Mouse (Mus musculus) gastrocnemius, postnatal 36 days (tissue): ENCODE measurements around the gene Slc50a1. TPM values are rescaled to one million over a fixed set of nuclear protein-coding genes. Genes with fewer than 3 reads are reported as not detected.

Experiments used
- DNase-seq, 2 experiments: peaks; one replicate each; pipeline ENCODE4 v3.0.0; 2022
- intact Hi-C: fragments of 180-260 bp; cut with DNase I; formaldehyde crosslinking; loops from one replicate; pipeline ENCODE4 v1.15.1; 2025
- long read RNA-seq, 2 experiments: library from polyadenylated mRNA; stranded (forward); transcript quantifications; one replicate each; pipeline ENCODE4 v2.0.0; 2021
- total RNA-seq, 2 experiments: library from RNA; stranded (reverse); gene quantifications; 2 replicates each; pipeline ENCODE4 v1.2.3; 2021

Slc50a1 gene
- total RNA-seq, result 1 to 10 TPM; 8.3 to 9.1 TPM
- long read RNA-seq, experiment 1, transcript Slc50a1-201 (6 exons, 1,022 nt), result major isoform, 6 of 14 reads
- long read RNA-seq, experiment 1, partial matches to known transcripts, result 0 of 14 reads
- long read RNA-seq, experiment 1, other reads (novel, unspliced or antisense), result 6 of 14 reads
- long read RNA-seq, experiment 2, transcript Slc50a1-201 (6 exons, 1,022 nt), result major isoform, 17 of 21 reads
- long read RNA-seq, experiment 2, partial matches to known transcripts, result 0 of 21 reads
- long read RNA-seq, experiment 2, other reads (novel, unspliced or antisense), result 4 of 21 reads

DNA sequence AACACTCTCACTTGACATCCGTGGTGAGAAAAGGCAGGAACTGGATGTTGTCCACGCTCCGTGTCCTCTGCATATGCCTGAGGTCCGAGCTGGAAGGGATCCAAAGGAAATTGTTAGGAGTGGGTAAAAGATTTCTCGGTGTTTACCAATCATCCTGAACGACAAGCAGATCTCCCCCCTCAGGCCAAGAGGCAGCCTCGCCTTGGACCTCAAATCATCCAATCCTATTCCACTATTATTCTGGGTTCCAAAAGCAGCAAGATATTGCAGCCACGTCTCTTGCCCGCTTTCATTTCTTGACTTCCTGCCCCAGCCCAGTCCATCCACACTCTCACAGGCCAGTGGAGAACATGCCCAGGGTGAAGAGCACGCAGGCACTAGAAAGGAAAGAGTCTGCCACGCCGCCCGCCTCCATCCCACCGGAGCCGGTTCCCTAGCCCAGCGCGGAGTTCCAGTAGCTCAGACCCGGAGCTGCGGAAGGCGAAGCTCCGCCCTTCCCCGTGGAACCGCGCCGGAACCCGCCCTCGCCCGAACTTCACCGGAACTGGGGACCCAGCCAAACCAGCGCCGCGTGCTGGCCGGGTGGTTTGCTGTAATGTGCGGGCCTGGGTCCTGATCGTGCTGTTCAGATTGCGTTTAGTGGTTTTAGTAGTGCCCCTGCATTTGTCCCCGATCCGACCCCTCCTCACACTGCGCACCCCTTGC is at the start of gene Slc50a1:
Gene Slc50a1, minus strand, starts transcription at position 520 of the 705 bp plus-strand sequence.
- intact Hi-C loops, result no loop called here
- peak; percentile 85 to 89 for DNase-seq

DNA sequence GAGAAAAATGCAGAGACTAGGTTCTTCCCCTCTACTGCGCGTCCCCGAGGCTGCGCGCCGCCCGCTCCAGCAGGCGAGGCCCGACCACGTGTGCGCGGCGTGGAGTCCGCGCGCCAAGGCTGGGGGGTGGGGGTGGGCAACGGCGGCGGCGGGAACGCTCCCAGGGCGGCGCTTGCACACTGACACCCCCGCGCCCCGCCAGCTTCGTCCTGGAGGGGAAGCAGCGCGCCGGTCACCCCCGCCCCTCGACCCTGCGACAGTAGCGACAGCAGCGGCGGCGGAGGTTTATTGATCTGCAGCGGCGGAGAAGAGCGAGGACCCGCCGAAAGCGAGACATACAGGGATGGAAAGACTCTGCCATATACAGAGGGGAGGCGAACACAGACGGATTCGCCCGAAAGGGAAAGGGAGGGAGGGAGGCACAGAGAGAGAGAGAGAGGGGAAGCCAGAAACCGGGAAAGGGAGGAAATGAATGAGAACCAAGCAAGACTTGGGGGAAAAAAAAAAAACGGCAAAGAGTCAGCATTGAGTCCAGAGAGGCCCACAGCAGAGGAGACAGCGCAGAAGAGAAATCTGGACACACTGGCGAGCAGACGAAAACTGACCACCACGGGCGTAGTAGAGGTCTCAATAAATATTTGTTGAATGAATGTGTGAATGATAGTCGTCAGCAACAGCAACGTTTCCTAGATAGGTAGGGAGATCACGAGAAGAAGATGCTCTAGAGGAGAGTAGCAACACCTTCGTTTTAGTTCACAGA is 49.4 kb upstream of the Slc50a1 start:
- intact Hi-C loops, result loop anchor here (5.0 kb wide), 2 partner anchors 148 to 168 kb away; no protein-coding TSS in a partner anchor

DNA sequence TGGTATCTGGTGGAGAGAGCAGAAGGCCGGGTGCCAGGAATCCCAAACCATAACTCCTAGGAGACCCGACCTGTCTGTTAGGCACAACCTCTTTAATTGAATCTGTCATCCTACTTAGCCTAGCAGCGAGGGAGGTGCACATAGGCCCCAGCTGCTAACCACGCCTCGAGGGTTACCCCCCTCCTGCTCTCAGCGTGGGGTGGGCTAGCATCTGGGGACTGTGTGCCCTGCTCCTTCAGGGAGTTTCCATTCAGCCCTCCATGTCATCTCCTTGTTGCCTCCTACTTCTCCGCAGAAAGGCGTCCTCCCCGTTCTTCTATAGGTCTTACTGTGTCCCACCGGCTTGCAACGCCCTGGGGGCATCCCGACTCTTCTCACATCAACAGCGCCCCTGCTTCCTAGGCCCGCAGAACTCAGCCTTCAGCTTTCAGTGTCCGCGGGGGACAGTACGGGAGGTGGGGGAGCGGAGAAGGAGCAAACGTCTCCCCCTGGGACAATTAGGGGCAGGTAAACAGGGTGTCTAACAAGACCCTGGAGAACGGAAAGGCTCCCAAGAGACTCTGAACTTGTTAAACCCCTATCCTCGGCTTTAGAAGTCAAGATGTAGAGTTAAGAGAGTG is 48.7 kb upstream of the Slc50a1 start:
- intact Hi-C loops, result loop anchor here (5.0 kb wide), 1 partner anchor 168 kb away; no protein-coding TSS in a partner anchor
- no peak for DNase-seq

More for the DNA sequence above, 49.4 kb upstream of the Slc50a1 start:
- DNase-seq, result no peak

DNA sequence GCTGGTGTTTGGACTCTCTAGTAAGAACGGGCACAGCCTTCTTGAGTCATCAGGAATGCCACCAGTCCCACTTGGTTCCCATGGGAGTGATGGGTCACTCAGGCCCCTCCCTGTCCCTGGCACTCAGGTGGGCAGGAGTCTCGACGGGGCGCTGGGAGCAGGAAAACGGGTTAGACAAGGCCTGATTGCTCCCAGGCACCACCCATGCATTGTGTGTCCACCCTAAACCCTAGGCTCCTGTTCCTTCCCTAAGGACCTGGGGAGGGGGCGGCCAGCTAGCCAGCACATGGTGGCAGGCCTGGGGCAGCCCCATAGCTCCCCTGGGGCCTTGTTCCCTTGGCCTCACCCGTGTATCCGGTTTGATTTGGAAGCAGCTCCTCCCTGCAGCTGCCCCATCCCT is 47.9 kb upstream of the Slc50a1 start:
- intact Hi-C loops, result loop anchor here (5.0 kb wide), 1 partner anchor 169 kb away; no protein-coding TSS in a partner anchor
- no peak for DNase-seq

DNA sequence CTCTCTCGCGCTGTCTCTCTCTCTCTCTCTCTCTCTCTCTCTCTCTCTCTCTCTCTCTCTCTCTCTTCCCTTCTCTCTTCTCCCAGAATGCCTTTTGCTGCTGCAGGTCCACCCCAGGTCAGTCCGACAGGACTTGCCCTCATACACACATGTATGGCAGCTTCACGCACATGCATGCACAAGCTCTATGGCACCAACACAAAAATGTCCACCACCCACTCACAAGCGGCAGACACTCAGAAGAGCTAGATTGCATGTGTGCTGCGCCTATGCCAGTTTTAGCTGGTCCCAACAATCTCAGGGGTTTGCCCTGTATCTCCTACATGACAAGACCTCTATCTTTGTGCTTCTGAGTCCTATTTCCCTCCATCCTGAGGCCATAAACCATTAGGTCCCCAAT is 46.9 kb upstream of the Slc50a1 start:
- DNase-seq, result no peak
- intact Hi-C loops, result loop anchor here (2.0 to 5.0 kb wide), 2 partner anchors 38 to 170 kb away; no protein-coding TSS in a partner anchor

DNA sequence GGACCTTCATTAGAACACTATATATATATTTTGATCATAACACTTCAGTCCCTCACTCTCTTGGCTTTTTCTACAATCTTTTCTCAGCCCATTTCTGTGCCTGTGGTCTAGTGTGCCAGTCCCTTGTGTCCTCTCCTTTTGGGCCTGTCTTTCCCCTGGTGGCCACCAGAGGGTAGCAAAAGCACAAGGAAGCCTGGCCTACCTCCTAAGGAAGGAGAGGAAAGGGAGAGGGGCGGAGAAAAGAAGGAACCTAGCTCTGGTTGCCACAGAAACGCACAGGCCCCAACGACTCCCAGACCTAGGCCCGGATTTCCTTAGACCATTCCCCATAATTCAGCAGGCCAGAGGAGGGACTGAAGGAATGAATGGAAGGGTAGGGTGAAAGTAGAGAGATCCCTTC is 46.5 kb upstream of the Slc50a1 start:
- peak; percentile 79 to 80 for DNase-seq
- intact Hi-C loops, result loop anchor here (2.0 to 5.0 kb wide), 2 partner anchors 38 to 170 kb away; no protein-coding TSS in a partner anchor

DNA sequence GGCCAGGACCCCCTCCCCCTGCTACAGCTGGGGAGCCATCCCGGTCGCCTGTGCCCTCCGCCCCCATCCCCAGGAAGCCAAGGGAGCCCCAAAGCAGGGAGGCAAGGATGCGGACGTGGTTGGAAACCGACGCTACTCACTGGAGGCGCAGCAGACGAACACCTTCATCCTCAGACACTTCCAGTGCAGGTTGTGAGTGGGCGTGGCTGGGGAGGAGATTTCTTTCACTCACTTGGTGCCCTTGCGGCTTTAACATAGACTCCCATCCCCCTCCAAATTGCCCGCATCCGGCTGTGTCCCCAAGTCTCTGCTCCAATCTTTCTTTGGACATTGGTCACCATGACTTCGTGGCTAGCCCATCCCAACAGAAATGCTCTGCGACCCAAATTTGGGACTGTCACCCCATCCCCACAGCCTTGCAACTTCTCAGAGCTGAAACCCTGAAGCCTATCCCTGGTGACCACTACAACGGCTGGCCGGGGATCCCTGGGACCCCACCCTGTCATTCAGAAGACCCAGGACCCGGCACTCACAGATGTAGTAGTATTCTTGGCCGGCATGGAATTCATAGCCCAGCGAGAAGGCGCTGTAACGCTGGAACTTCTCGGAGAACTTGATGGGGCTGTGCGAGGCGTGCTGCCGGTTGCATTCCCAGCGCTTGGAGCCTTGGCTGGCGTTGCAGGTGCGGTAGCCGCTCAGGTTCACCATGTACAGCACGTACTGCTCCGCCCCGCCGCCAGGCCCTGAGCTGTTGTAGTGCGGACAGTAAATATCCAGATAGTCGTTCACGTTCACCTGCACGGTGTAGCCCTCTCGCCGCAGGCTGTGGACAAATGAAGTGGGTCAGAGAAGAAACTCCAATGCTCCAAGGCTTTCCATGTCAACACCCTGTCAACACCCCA is 45.8 kb upstream of the Slc50a1 start:
- intact Hi-C loops, result loop anchor here (2.0 to 5.0 kb wide), 2 partner anchors 39 to 171 kb away; no protein-coding TSS in a partner anchor
- DNase-seq, result no peak

DNA sequence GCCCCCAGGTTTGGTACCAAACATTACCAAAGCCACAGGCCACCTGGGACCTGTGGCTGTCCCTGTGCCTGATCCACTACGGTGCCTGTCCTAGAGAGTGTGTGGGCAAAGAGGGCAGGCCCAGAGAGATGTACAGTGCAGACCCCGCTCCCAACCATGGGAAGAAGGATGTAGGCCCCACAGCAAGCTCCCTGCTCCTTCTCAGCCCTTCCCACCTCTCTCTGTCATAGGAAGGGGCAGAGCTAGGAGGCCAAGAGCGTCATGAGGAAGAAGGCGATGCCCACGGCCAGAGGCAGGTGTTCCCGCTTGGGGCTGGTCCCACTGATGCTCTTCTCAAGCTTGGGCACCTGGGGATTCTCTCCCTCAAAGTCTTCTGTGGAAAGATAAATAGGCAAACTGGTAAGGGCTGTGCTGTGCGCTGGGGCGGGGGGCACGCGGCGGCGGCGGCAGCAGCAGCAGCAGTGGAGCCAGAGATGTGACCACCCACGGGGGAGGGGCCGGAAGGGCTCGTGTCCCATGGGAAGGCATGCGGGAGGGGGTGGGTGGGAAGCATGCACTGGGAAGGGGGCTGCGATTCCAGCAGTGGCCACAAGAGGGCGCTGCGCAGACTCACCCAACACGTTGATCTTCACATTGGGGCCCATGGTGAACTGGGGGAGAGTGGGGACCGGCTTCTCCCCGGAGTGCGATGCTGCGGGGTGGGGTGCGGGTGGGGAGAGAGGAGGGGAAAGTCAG is 45.0 kb upstream of the Slc50a1 start:
- intact Hi-C loops, result loop anchor here (5.0 kb wide), 1 partner anchor 172 kb away; no protein-coding TSS in a partner anchor
- DNase-seq, result peak; percentile 80 to 83

DNA sequence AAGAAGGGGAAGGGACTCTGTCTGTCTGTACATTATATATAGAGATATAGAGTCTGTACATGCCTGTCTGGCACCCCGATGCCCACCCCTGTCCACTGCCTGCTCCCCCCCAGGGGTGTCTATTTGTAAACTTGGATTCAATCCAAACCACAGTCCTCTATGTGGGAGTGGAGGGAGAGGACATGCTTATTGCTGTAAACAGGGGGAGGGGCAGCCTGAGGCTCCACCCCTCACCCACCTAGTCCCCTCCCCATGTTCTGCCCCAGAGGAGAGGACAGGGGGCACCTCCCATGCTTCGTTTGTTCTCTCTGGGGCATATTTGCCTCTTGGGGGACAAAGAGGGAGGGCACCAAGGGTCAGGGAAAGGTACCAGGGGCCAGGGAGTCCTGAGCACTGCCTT is 44.4 kb upstream of the Slc50a1 start:
- intact Hi-C loops, result loop anchor here (5.0 kb wide), 1 partner anchor 173 kb away; no protein-coding TSS in a partner anchor

DNA sequence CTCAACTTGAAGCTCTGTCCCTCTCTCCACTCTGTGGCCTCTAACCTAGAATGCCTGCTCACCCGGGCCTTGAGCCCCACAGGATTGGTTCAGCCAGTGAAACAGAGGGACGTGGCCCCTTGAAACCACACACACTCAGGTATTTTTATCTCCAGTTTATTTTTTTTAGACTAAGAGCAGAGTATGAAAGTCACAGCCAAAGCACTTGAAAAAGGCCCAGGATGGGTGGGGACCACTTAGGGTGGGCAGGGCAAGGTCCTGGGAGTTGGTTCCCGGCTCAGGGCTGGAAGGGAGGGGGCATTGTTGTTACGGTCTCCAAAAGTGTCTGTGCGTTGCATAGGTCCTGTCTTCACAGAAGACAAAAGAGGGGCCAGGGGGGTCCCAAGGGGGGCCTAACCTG is 44.0 kb upstream of the Slc50a1 start:
- intact Hi-C loops, result no loop called here
- no peak for DNase-seq

More for the DNA sequence above, 44.4 kb upstream of the Slc50a1 start:
- DNase-seq, result no peak

DNA sequence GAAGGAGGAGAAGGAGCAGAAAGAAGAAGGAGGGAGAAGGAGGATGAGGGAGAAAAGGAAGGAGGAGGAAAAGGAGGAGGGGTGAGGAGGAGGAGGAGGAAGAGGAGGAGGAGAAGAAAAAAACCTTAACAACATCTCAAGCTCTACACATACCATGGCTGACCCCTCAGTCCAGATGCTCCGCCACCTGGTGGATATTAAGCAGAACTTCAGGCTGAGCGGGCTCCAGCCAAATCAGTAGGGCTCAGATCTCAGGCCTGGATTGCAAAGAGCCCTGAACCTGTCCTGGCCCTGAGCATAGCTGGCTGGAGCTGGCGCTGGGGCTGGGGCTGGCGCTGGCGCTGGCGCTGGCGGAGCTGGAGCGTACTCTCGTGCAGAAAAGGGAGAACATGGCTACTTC is 37.7 kb upstream of the Slc50a1 start:
- peak; percentile 49 to 60 for DNase-seq
- intact Hi-C loops, result loop anchor here (2.0 kb wide), 1 partner anchor 59 kb away; no protein-coding TSS in a partner anchor

DNA sequence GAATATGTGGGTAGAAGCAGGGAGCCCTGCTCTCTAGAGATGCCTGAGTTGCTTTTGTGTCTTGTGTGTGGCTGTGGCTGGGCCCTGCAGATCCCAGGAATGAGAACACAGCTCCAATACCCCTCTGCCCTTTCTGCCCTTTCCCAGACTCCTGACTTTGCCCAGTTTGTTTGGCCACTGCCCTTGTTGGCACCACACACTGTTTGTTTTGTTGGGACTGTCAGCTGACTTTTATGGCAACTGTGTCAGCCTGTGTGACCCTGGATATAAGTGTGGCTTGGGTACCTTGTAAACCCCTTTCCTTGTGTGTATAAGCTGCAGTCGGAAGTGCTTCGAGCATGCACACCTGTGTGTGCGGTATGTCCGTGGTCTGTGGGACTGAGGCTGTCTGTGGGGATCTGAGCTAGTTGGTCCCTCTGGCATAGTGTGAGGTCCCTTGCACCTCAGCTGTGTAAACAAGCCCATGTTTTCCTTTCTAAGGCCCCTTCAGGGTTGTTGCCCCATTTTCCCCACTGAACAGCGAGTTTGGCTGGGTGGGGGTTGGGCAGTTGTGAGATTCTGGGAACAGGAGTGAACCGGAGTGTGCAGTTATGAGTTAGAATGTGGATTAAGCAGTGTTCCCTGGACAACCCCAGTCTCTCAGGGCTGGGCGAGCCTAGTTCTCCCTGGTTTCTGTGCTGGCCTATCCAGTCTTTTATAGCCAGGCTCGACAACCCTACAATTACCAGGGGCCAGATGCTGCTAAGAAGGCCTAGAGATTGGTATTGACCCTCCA is 35.4 kb upstream of the Slc50a1 start:
- DNase-seq, result no peak
- intact Hi-C loops, result no loop called here

DNA sequence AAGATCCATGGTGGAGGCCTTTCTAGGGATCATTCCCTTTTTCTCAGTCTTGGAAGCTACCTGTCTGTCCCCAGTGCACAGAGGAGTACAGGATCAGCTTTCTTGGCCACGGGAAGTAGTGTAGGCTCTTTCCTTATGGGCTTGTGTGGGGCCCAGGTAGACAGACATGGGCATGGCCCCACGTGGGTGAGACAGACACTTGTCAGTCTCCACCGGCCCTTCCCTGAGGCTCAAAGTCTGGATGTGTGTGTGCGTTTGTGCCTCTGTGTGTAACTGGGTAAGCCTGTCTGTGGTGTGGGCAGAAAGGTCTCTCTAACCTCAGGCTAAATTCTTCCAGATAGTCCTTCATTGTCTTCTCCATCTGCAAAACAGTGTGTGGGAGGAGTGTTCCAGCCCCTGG is 34.7 kb upstream of the Slc50a1 start:
- DNase-seq, result no peak
- intact Hi-C loops, result no loop called here

DNA sequence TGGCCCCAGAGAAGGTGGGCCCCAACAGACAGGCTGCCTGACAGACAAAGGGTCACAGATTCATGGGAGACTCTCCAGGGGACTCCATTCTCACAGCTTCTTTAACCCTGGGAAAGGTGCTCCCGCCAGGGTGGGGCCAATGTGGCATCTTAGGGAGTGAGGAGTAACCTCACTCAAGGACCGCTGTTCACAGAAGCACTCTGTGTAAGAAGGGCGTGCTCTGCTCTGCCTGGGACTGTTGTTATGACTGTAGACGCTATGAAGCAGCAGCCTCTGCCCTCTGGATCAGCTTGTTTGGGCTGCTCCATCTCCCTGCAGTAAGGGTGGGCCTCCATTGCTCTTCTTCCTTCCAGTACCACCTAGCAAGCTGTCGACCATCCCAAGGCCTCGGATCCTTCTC is 34.1 kb upstream of the Slc50a1 start:
- intact Hi-C loops, result no loop called here

DNA sequence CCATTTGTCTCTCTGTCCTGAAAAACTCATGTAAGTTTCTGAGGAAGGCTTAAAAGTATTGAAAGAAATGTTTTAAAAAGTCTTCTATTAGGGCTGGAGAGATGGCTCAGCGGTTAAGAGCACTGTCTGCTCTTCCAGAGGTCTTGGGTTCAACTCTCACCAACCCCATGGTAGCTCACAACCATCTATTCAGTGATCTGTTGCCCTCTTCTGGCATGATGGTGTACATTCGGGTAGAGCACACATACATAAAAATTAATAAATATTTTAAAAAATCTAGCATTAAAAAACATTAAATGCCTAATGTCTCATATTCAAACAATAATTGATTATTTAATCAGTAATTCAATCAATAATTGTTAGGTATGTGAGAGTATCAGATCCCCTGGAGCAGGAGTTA is 30.1 kb upstream of the Slc50a1 start:
- no peak for DNase-seq
- intact Hi-C loops, result no loop called here

More for the DNA sequence above, 34.1 kb upstream of the Slc50a1 start:
- no peak for DNase-seq

DNA sequence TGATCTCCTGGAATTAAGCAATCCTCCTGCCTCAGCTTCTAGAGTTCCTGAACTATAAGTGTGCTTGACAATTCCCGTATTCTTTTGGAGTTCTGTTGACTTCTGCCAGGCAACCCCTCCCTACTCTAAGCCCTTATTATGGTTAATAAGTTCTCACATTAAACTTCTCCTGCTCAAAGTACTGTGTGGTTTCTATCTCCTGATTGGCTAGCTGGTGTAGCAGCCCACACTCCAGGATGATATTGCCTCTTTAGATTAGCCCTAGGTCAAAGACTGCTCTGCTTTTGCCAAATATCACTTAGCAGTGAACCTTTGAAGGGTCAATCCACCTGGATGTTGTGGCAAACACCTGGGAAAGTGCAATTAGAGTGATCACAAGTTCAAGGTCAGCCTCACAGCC is 29.7 kb upstream of the Slc50a1 start:
- intact Hi-C loops, result no loop called here
- DNase-seq, result no peak

DNA sequence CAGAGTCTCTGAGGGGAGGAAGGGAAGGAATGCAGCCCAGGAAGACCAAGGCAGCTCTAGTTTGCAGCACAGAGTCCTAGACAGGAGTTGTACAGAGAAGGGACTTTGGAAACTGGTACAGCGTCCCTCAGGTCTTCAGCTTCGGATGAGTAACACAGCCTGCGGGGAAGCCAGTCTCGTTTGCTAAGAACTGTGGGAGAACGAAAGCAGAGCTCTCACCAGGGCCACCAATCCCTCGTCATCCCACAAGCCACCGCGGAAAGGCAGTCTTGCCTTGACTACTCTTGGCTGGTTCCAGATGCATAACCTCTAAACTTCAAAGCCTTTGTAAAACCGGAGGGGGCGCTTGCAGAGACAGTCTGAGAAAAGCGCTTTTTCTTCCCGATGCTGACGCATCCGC is 29.1 kb upstream of the Slc50a1 start:
- DNase-seq, result no peak
- intact Hi-C loops, result no loop called here

DNA sequence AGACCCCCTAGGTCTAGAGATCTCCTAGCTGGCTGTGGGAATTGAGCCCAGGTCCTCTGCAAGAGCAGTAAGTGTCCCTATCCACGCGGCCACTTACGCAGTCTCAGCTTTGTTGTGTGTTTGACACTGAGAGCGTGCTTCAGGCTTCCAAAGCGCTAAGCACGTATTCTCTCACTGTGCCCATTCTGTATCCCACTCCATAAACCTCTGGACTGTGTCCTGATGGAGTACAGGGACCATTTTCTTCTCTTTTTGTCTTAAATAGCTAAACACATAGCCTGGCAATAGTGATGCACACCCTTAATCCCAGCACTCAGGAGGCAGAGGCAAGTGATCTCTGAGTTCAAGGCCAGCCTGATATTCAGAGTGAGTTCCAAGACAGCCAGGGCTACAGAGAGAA is 28.5 kb upstream of the Slc50a1 start:
- intact Hi-C loops, result no loop called here
- no peak for DNase-seq
